Mouse (Mus musculus): ENCODE results near the gene Klk4.

DNA sequence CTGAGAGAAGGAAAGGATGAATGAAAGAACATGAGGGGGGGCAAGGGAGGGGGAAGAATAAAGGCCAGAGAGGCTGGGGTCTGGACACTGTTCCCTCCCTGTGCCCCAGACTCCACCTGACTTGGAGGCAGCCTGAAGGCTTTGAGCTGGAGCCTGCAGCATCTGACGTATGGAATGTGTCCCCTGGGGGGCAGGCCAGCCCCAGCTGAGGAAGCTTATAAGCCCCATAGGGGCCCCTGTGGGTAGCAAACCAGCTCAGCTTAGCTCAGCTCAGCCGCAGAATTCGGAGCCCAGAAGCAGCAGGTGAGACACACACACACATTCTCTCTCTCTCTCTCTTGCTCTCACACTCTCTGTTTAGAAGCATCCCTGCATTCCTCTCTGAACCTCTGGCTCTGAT, at the start of gene Klk4:
- TF ChIP-seq GATA1 (IDR thresholded peaks at IDR 0.05; ENCODE audit: low read length) (no peak), TAL1 (IDR thresholded peaks at IDR 0.05; ENCODE audit: low read length) (no peak)

Data from erythroblast, embryonic 14.5 days (primary cell).